Mouse (Mus musculus) forebrain, embryonic 13.5 days (tissue): ENCODE measurements around the gene Osbpl7. TPM values are rescaled to one million over a fixed set of nuclear protein-coding genes. Genes with fewer than 3 reads are reported as not detected.

ENCODE experiments used
- ATAC-seq: fragments of 200-750 bp; cut with Nextera tagmentation; 2 replicates; pipeline ENCODE4 v1.8.0; 2017
- H3K27ac ChIP-seq: fragments of 300-500 bp; sonication (generic); 2 replicates; pipeline ENCODE4 v1.5.1; 2015; ENCODE audit warnings: inconsistent platforms, mild to moderate bottlenecking, moderate library complexity
- H3K27me3 ChIP-seq: fragments of 300-500 bp; sonication (generic); 2 replicates; pipeline ENCODE4 v1.6.1; 2015; ENCODE audit warnings: mild to moderate bottlenecking, inconsistent platforms
- H3K36me3 ChIP-seq: fragments of 300-500 bp; sonication (generic); 2 replicates; pipeline ENCODE4 v1.6.1; 2015; ENCODE audit warnings: mild to moderate bottlenecking, inconsistent platforms; ENCODE audit not compliant: poor library complexity, severe bottlenecking
- H3K4me1 ChIP-seq: fragments of 300-500 bp; sonication (generic); 2 replicates; pipeline ENCODE4 v1.6.1; 2015; ENCODE audit warnings: inconsistent platforms
- H3K4me2 ChIP-seq: fragments of 300-500 bp; sonication (generic); 2 replicates; pipeline ENCODE4 v1.6.1; 2015; ENCODE audit warnings: inconsistent platforms, mild to moderate bottlenecking, moderate library complexity
- H3K4me3 ChIP-seq: fragments of 300-500 bp; sonication (generic); 2 replicates; pipeline ENCODE4 v1.5.1; 2015; ENCODE audit warnings: mild to moderate bottlenecking, inconsistent platforms
- H3K9ac ChIP-seq: fragments of 300-500 bp; sonication (generic); 2 replicates; pipeline ENCODE4 v1.6.1; 2015; ENCODE audit warnings: mild to moderate bottlenecking, inconsistent platforms
- H3K9me3 ChIP-seq: fragments of 300-500 bp; sonication (generic); replicated peaks from 2 replicates; pipeline ENCODE4 v1.6.1; 2016; ENCODE audit warnings: inconsistent platforms
- WGBS: fragments of 180-500 bp; shearing (Covaris S2); methylation state at CpG from one replicate; pipeline ENCODE4 v1.1.7; 2015; 5-methylcytosine and 5-hydroxymethylcytosine counted together
- polyA plus RNA-seq: library from polyadenylated mRNA; unstranded; fragments of >200 nt; fragmentation: Nextera tagmentation; extraction: Ambion mirVana; gene quantifications from 2 replicates; pipeline ENCODE4 v1.2.1, GENCODE M21; 2015

Osbpl7 gene
- 7.8 and 8.7 TPM in 2 replicates for polyA plus RNA-seq

GRCm38 (mm10) chr11:97050216-97050943 is at the start of gene Osbpl7:
Gene Osbpl7, plus strand, starts transcription at chr11:97050628.
- Histone ChIP-seq H3K4me2 (peak within 1 kb of the TSS; percentile 98), H3K27me3 (no peaks in the 10 kb centered on the region), H3K9ac (peak within 1 kb of the TSS; percentile 86), H3K4me3 (peak within 1 kb of the TSS; percentile 73), H3K36me3 (peaks cover 55% of the 10 kb centered on the region), H3K27ac (peak within 1 kb of the TSS; percentile 51), H3K4me1 (peaks cover 26% of the 10 kb centered on the region), H3K9me3 (no peaks in the 10 kb centered on the region)
- 4% methylated on average over 18 of the region's 18 CpGs for WGBS
- peak; percentile 88 for ATAC-seq

- Histone ChIP-seq H3K27ac (no peak overlapping the region), H3K4me2 (no peak overlapping the region), H3K4me1 (0 out of 2 replicates have a peak, but pooled peaks cover 10% of the 10 kb centered on the region), H3K9ac (no peak overlapping the region), H3K36me3 (no peaks in the 10 kb centered on the region), H3K9me3 (no peaks in the 10 kb centered on the region), H3K27me3 (peaks cover 49% of the 10 kb centered on the region), H3K4me3 (no peak overlapping the region)
- ATAC-seq = no peak
- 45% methylated on average over 5 of the region's 5 CpGs for WGBS
Measured at GRCm38 (mm10) chr11:97003170-97003569, 47.3 kb upstream of the Osbpl7 start.

GRCm38 (mm10) chr11:97007093-97007794 is 43.2 kb upstream of the Osbpl7 start:
- H3K27ac ChIP-seq = no peak overlapping the region
- no peak for ATAC-seq
- H3K36me3 ChIP-seq = no peaks in the 10 kb centered on the region
- H3K9me3 ChIP-seq = no peaks in the 10 kb centered on the region
- H3K27me3 ChIP-seq = peaks cover 51% of the 10 kb centered on the region
- 0 out of 2 replicates have a peak, but pooled peaks cover 6% of the 10 kb centered on the region for H3K4me1 ChIP-seq
- 75% methylated on average over 9 of the region's 9 CpGs for WGBS
- no peak overlapping the region for H3K4me2 ChIP-seq
- H3K9ac ChIP-seq = no peak overlapping the region
- H3K4me3 ChIP-seq = no peak overlapping the region

GRCm38 (mm10) chr11:97009198-97009790 is 41.1 kb upstream of the Osbpl7 start:
- peaks cover 6% of the 10 kb centered on the region; the same call in 1 of the 2 replicates for H3K4me1 ChIP-seq
- H3K9ac ChIP-seq = no peak overlapping the region
- no peaks in the 10 kb centered on the region for H3K9me3 ChIP-seq
- ATAC-seq = no peak
- peaks cover 49% of the 10 kb centered on the region for H3K27me3 ChIP-seq
- no peak overlapping the region for H3K27ac ChIP-seq
- H3K4me2 ChIP-seq = no peak overlapping the region
- H3K36me3 ChIP-seq = no peaks in the 10 kb centered on the region
- 67% methylated on average over 8 of the region's 8 CpGs for WGBS
- no peak overlapping the region for H3K4me3 ChIP-seq

DNA sequence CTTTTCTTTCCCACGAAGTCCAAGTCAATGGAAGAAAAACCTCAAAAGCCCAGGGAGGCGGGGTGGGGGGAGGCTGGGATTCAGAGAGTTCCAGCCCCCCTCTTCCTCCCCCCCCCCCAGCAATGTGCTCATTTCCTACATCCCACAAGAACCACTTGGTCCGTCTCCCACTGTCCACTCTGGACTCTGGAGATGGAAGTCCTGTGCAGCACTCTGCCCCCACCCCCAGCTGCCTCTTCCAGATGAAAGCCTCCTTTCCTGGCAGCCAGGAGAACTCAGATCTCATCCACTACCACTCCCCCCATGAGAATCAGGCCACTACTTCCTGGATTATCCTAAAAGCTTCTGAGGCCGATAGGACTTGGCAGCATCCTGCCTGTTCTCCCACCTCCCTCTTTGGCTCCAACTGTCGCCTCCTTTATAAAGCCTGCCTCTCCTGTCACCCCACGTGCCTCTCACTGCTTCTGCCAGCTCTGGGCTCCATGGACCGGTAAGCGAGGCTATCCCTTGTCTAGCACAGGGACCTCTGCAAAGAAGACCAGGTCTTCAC is 37.2 kb upstream of the Osbpl7 start, which contains the start of gene Sp6:
TSS of gene Sp6 (plus strand) at position 274 of the 550 bp plus-strand sequence.
- Histone ChIP-seq H3K27ac (no peak within 1 kb of the TSS), H3K4me2 (no peak within 1 kb of the TSS), H3K9ac (no peak within 1 kb of the TSS), H3K9me3 (no peaks in the 10 kb centered on the region), H3K36me3 (no peaks in the 10 kb centered on the region), H3K4me1 (peaks cover 6% of the 10 kb centered on the region; the same call in 1 of the 2 replicates), H3K27me3 (peaks cover 66% of the 10 kb centered on the region), H3K4me3 (no peak within 1 kb of the TSS)
- no peak for ATAC-seq
- 23% methylated on average over 8 of the region's 8 CpGs for WGBS

- Histone ChIP-seq H3K4me2 (peak overlapping the region; percentile 51), H3K4me1 (peaks cover 26% of the 10 kb centered on the region), H3K27ac (no peak overlapping the region), H3K36me3 (no peaks in the 10 kb centered on the region), H3K4me3 (peak overlapping the region; percentile 29), H3K9ac (0 out of 2 replicates have a peak overlapping the region, but pooled peaks have one; percentile 37), H3K27me3 (peaks cover 94% of the 10 kb centered on the region), H3K9me3 (no peaks in the 10 kb centered on the region)
- WGBS = under 1% methylated on average over 36 of the region's 36 CpGs
- ATAC-seq = no peak
Measured at GRCm38 (mm10) chr11:97017696-97018582, 32.5 kb upstream of the Osbpl7 start.

- no peak for ATAC-seq
- WGBS = under 1% methylated on average over 49 of the region's 68 CpGs
- H3K36me3 ChIP-seq = no peaks in the 10 kb centered on the region
- H3K4me1 ChIP-seq = peaks cover 20% of the 10 kb centered on the region
- H3K27me3 ChIP-seq = peaks cover 96% of the 10 kb centered on the region
- peak overlapping the region; percentile 37; the same call in 1 of the 2 replicates for H3K9ac ChIP-seq
- H3K4me3 ChIP-seq = peak overlapping the region; percentile 29
- peak overlapping the region; percentile 51 for H3K4me2 ChIP-seq
- H3K9me3 ChIP-seq = no peaks in the 10 kb centered on the region
- H3K27ac ChIP-seq = no peak overlapping the region
Measured at GRCm38 (mm10) chr11:97018583-97019344, 31.7 kb upstream of the Osbpl7 start.

GRCm38 (mm10) chr11:97019345-97019708 is 31.1 kb upstream of the Osbpl7 start:
- Histone ChIP-seq H3K4me3 (peak overlapping the region; percentile 29; the same call in 1 of the 2 replicates), H3K9me3 (no peaks in the 10 kb centered on the region), H3K4me1 (peaks cover 20% of the 10 kb centered on the region), H3K27ac (no peak overlapping the region), H3K36me3 (no peaks in the 10 kb centered on the region), H3K4me2 (no peak overlapping the region), H3K27me3 (peaks cover 96% of the 10 kb centered on the region), H3K9ac (no peak overlapping the region)
- WGBS = 1% methylated on average over 13 of the region's 13 CpGs
- ATAC-seq = no peak

DNA sequence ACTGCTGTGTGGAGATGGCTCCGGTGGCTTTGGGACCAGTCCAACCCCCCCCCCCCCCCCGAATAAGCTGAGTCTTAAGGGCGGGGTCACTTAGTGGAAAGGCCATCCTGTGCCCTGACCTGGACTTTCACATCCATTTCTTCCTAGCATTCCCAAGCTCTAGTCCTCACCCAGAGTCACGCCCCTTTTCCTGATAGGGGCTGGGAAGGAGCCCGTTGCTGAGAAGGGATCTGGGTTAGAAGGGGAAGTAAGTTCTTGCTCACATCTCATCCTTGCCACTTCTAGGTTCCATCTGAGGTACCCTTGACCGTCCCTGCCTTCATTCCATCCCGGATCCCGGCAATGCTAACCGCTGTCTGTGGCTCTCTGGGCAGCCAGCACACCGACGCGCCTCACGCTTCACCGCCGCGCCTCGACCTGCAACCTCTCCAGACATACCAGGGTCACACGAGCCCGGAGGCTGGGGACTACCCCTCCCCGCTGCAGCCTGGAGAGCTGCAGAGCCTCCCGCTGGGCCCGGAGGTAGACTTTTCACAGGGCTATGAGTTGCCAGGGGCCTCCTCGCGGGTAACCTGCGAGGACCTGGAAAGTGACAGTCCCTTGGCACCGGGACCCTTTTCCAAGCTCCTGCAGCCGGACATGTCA is 29.2 kb upstream of the Osbpl7 start:
- Histone ChIP-seq H3K9ac (no peak overlapping the region), H3K4me1 (peaks cover 27% of the 10 kb centered on the region), H3K27me3 (peaks cover 93% of the 10 kb centered on the region), H3K36me3 (no peaks in the 10 kb centered on the region), H3K27ac (no peak overlapping the region), H3K9me3 (no peaks in the 10 kb centered on the region), H3K4me3 (peak overlapping the region; percentile 50), H3K4me2 (peak overlapping the region; percentile 75)
- ATAC-seq = no peak
- WGBS = under 1% methylated on average over 27 of the region's 27 CpGs

GRCm38 (mm10) chr11:97021873-97022484 is 28.4 kb upstream of the Osbpl7 start:
- H3K4me2 ChIP-seq = peak overlapping the region; percentile 75
- ATAC-seq = peak; percentile 42; the same call in 1 of the 2 replicates
- WGBS = under 1% methylated on average over 50 of the region's 50 CpGs

More at GRCm38 (mm10) chr11:97021873-97022484, 28.4 kb upstream of the Osbpl7 start:
- H3K36me3 ChIP-seq = no peaks in the 10 kb centered on the region
- peak overlapping the region; percentile 50 for H3K4me3 ChIP-seq
- H3K4me1 ChIP-seq = peaks cover 27% of the 10 kb centered on the region
- H3K27ac ChIP-seq = no peak overlapping the region
- no peaks in the 10 kb centered on the region for H3K9me3 ChIP-seq
- H3K9ac ChIP-seq = peak overlapping the region; percentile 63
- peaks cover 86% of the 10 kb centered on the region for H3K27me3 ChIP-seq
